Mouse (Mus musculus) lung, adult 18-20 months (tissue): ENCODE data around the gene Tekt3.

Experiments
- DNase-seq, 2 experiments: peaks; one replicate each; pipeline ENCODE4 v3.0.0; 2022; ENCODE audit warnings: mixed read lengths in 2 of 2

Tekt3 gene

DNA sequence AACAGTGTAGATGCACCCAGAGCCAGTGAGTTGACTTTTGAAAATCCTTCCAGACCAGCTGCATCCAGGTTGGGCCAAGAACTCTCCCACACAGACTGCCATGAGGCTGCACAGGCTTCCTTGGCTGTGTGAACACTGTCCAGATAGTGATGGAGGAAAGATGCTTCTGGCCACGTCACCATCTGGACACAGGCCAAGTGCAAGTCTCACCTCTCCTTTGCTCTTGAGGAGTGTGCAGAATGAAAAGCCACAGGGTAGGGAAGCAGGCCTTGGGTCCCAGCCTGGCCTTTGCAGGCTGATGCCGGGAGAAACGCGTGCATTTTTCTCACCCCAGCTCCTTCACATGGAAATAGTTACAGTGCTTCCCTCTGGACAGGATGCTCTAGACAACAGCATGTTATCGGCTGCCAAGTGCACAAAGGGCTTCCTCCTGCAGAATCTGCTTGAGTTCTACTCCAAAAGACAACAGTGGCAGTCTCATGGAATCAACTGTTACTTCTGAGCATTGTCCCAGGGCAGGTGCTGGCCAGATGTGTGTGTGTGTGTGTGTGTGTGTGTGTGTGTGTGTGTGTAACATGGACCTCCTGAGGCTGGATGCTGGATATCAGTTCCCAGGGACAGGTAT is 64.5 kb downstream of the Tekt3 start:
- DNase-seq = no peak

GRCm38 (mm10) chr11:63126976-63127375 is 65.5 kb downstream of the Tekt3 start:
- DNase-seq = no peak

- no peak for DNase-seq
Observed at GRCm38 (mm10) chr11:63127513-63127912, 66.1 kb downstream of the Tekt3 start.

GRCm38 (mm10) chr11:63128784-63129183 is 67.3 kb downstream of the Tekt3 start, which contains the start of gene Pmp22:
Gene Pmp22, plus strand, starts transcription at chr11:63128982.
- no peak for DNase-seq

DNA sequence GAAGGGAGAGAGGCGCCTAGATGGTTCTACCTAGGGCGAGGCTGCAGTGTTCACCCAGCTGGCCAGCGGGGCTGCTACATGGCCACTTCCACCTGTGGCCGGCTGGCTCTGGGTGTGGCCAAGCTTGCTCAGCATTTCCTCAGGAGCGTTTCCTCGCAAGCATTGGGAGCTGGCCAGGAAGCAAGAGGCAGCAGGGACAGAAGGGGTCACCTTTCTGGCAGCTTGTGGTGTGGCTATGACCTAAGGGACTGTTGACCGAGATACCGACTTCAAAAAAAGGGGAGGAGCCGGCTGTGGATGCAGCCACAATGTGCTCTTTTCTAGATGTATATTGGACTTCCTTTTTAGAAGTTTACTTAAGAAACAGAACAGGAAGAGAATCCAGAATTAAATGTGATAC is 67.9 kb downstream of the Tekt3 start:
- peak; percentile 69 to 81 for DNase-seq

GRCm38 (mm10) chr11:63129840-63130239 is 68.4 kb downstream of the Tekt3 start:
- DNase-seq = no peak

- DNase-seq = peak; percentile 89 to 93
Observed at GRCm38 (mm10) chr11:63130497-63130896, 69.0 kb downstream of the Tekt3 start.

DNA sequence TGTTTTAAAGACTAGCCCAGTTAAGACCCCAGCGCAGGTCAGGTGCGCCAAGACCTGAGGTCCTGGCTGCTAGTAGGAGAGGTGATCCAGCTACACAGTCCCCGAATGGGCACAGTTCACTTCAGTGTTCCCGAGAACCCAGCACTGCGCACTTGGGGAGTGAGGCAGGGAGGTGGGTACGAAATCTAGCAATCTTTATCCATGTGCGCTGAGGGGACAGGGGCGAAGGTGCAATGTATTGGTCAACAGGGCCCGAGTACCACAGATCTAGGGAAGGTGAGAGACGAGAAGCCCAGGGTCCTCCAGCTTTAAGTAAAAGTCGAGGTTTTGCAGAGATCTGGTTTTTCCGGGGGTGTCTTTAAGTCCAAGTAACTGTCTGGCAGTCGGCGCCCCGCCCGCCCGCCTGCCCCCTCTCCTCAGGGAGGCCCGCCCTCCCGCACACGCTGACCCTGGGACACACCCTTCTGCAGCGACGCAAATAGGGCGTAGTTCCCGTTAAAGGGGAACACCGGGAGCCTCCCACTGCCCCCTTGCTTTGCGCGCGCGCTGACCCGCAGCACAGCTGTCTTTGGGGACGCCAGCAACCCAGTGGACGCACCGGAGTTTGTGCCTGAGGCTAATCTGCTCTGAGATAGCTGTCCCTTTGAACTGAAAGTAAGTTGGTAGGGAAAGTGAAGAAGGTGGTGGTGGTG is 69.7 kb downstream of the Tekt3 start:
- DNase-seq = peak; percentile 84 to 88

DNA sequence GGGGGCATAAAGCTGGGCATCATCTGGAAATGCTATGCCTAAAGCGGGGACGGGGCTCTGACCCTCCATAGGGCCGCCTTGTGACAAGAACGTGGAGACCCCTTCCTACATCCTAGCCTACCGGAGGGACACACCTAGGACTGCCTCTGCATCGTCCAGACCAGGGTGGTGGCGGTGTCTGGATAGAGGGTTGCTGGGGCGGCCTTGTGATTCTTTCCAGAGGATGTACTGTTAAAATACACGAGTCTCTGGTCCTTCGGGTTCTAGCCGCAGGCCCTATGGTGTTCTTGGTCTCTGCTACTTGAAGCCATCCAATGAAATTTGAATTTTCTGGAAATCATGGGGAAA is 70.2 kb downstream of the Tekt3 start:
- no peak for DNase-seq

DNA sequence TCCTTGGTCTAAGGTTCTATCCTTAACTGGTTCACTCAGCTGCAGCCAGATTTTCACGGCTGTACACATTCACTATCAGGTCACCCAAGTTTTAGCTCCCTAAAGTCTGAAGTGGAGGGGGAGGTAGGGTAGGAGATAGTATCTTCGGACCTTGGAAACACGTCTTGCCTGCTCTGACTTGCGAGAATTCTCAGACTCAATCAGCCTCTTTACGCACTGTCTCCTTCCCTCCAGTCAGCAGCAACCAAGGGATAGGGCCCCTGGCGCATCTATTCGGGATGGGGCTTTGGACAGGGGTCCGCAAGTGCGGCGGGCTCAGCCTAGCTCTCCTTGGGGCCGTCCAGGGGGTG is 70.7 kb downstream of the Tekt3 start:
- DNase-seq = no peak

- peak; percentile 82 to 87 for DNase-seq
Observed at GRCm38 (mm10) chr11:63132501-63133435, 71.3 kb downstream of the Tekt3 start.

GRCm38 (mm10) chr11:63134021-63134420 is 72.6 kb downstream of the Tekt3 start:
- no peak for DNase-seq

- no peak for DNase-seq
Observed at GRCm38 (mm10) chr11:63134742-63135482, 73.5 kb downstream of the Tekt3 start.

DNA sequence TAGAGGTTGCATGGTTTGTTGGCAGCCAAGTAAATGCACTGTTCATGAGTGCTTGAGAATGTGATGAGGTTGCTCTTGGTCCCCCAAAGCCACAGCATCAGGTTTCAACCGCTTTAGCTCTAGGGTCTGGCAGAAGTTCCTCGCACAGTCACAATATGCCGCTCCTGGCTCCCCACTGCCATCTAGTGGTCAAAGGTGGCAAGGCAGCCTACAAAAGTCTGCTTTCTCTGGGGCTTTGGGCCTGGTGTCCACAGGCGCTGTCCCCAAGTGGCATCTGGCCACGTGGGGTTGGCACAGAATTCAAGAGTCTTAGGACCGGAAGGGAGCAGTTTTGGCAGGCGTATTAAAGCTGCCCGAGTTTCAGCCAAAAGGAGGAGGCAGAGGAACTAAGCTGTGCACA is 74.2 kb downstream of the Tekt3 start:
- peak; percentile 94 to 95 for DNase-seq

GRCm38 (mm10) chr11:63136205-63136604 is 74.8 kb downstream of the Tekt3 start:
- peak; percentile 89 to 94 for DNase-seq

- no peak for DNase-seq
Observed at GRCm38 (mm10) chr11:63136836-63137416, 75.5 kb downstream of the Tekt3 start.

GRCm38 (mm10) chr11:63138739-63139138 is 77.3 kb downstream of the Tekt3 start:
- DNase-seq = no peak

DNA sequence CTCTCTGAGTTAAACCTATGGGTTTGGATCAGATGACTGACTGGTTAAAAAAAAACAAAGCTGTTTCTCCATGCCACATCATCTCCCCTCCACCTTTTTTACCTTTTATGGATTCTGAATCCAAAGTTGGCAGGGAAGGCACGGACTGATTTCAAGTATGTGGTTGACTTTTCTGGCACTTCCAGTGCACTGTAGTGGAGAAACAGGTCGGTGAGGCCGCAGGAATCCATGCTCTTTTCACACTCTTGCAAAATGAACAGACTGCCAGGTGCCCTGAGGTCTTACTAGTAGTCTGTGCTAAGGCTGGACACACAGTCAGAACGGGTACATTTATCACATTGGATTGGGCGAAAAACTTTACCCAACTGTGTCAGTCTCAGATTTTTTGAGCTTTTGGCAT is 80.9 kb downstream of the Tekt3 start:
- DNase-seq = peak; percentile 56 to 80

GRCm38 (mm10) chr11:63142816-63143215 is 81.4 kb downstream of the Tekt3 start:
- DNase-seq = no peak

GRCm38 (mm10) chr11:63143486-63143885 is 82.0 kb downstream of the Tekt3 start:
- DNase-seq = no peak
